Mouse (Mus musculus): ENCODE results near the gene Zxdb. TPM values are rescaled to one million over a fixed set of nuclear protein-coding genes. Genes with fewer than 3 reads are reported as not detected.
"Not testable (repeated sequence)": the region's sequence is repeated elsewhere in the genome, so short reads cannot be mapped to it uniquely, and the experiment has no call there.

The Zxdb gene
- total RNA-seq (2017): 19.3 and 19.5 TPM in 2 replicates

- peak; percentile 45 for ATAC-seq (ENCODE audit: extremely low read depth, insufficient number of reproducible peaks, low FRiP score, poor library complexity, severe bottlenecking)
These were observed at the start of gene Zxdb for GRCm38 (mm10) chrX:94724192-94724971. Gene Zxdb (plus strand): TSS chrX:94724569.

- ATAC-seq (ENCODE audit: extremely low read depth, insufficient number of reproducible peaks, low FRiP score, poor library complexity, severe bottlenecking): no peak
These were observed 49.4 kb upstream of the Zxdb start for GRCm38 (mm10) chrX:94674977-94675376.

- ATAC-seq (ENCODE audit: extremely low read depth, insufficient number of reproducible peaks, low FRiP score, poor library complexity, severe bottlenecking): not testable (repeated sequence)
These were observed 42.8 kb upstream of the Zxdb start for GRCm38 (mm10) chrX:94681581-94681980.

- ATAC-seq (ENCODE audit: extremely low read depth, insufficient number of reproducible peaks, low FRiP score, poor library complexity, severe bottlenecking): peak; percentile 82
These were observed 34.8 kb upstream of the Zxdb start for GRCm38 (mm10) chrX:94689593-94689992.

GRCm38 (mm10) chrX:94706676-94707075, 17.7 kb upstream of the Zxdb start:
- ATAC-seq (ENCODE audit: extremely low read depth, insufficient number of reproducible peaks, low FRiP score, poor library complexity, severe bottlenecking): not testable (repeated sequence)

GRCm38 (mm10) chrX:94709752-94710151, 14.6 kb upstream of the Zxdb start:
- not testable (repeated sequence) for ATAC-seq (ENCODE audit: extremely low read depth, insufficient number of reproducible peaks, low FRiP score, poor library complexity, severe bottlenecking)

GRCm38 (mm10) chrX:94724972-94725569, 702 bp downstream of the Zxdb start:
- ATAC-seq (ENCODE audit: extremely low read depth, insufficient number of reproducible peaks, low FRiP score, poor library complexity, severe bottlenecking): peak; percentile 44; the same call in 1 of the 2 replicates

GRCm38 (mm10) chrX:94725627-94726083, 1.3 kb downstream of the Zxdb start:
- ATAC-seq (ENCODE audit: extremely low read depth, insufficient number of reproducible peaks, low FRiP score, poor library complexity, severe bottlenecking): 0 out of 2 replicates have a peak, but pooled peaks have one; percentile 7

GRCm38 (mm10) chrX:94731596-94731995, 7.2 kb downstream of the Zxdb start:
- ATAC-seq (ENCODE audit: extremely low read depth, insufficient number of reproducible peaks, low FRiP score, poor library complexity, severe bottlenecking): peak; percentile 67; the same call in 1 of the 2 replicates

- no peak for ATAC-seq (ENCODE audit: extremely low read depth, insufficient number of reproducible peaks, low FRiP score, poor library complexity, severe bottlenecking)
These were observed 29.4 kb downstream of the Zxdb start for GRCm38 (mm10) chrX:94753733-94754132.

GRCm38 (mm10) chrX:94759959-94760358, 35.6 kb downstream of the Zxdb start:
- ATAC-seq (ENCODE audit: extremely low read depth, insufficient number of reproducible peaks, low FRiP score, poor library complexity, severe bottlenecking): no peak

GRCm38 (mm10) chrX:94773876-94774275, 49.5 kb downstream of the Zxdb start:
- no peak for ATAC-seq (ENCODE audit: extremely low read depth, insufficient number of reproducible peaks, low FRiP score, poor library complexity, severe bottlenecking)

Other genes with a start within 250 kb of the Zxdb start
- 0.49 and 0.81 TPM in 2 replicates for gene Maged1, start 182.4 kb upstream of the Zxdb start, total RNA-seq (2017)
- gene Gspt2, start 88.5 kb upstream of the Zxdb start, total RNA-seq (2017): not detected in 2 replicates

Measured in neutrophil, adult 5-6 weeks (primary cell).